Comparison of ENCODE assay signal across 22 mouse cellular contexts in the genomic region with DNA sequence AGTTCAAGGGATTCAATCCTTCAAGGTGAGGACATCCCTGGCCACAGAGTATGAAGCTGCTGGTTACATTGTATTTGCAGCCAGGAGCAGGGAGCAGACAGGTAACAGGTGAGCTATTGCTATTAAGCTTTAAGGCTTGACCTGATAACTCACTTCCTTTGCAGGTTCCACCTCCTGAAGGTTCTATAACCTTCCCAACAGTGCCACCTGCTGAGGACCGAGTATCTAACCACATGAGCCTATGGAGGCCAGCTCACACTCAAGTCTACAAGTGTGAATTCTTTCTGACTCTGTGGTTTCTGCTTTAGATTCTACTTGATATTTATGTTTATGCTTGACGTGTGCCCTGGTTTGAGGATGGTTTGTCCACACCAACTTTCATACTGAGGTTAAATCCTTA. TPM values are rescaled to one million over a fixed set of nuclear protein-coding genes. Genes with fewer than 3 reads are reported as not detected.
A peak's percentile ranks its signal among the peaks of the same experiment; 100 is the strongest.
DNase-seq lines count a peak whose midpoint lies in the region; ATAC-seq lines count a peak whose summit lies in the region.
"Had no signal": no experiment of that assay in that cellular context is flagged by ENCODE, and none has a peak within 500 bp of the region (broad histone marks: within the 10 kb centered on the region; RNA-seq: fewer than 3 reads in every experiment).

No protein-coding gene starts in this region.

- no peak overlapping the region for H3K4me3 ChIP-seq in kidney, embryonic 16.5 days (ENCODE audit: low read length)
- no peak overlapping the region for H3K4me3 ChIP-seq in forebrain, embryonic 11.5 days (ENCODE audit: low read depth, low read length)
- H3K4me3 ChIP-seq: forebrain, embryonic 15.5 days; heart, embryonic 12.5 days; limb, embryonic 12.5 days; neural tube, embryonic 13.5 days; stomach, embryonic 15.5 days had no signal

- no peaks in the 10 kb centered on the region for H3K4me1 ChIP-seq in kidney, embryonic 16.5 days (ENCODE audit: insufficient read depth, low read length)
- H3K4me1 ChIP-seq in forebrain, embryonic 11.5 days (replicated peaks; ENCODE audit: control insufficient read depth, insufficient read depth, low read length) = no peaks in the 10 kb centered on the region
- H3K4me1 ChIP-seq: forebrain, embryonic 15.5 days; heart, embryonic 12.5 days; limb, embryonic 12.5 days; neural tube, embryonic 13.5 days; stomach, embryonic 15.5 days had no signal

- H3K36me3 ChIP-seq in kidney, embryonic 16.5 days (ENCODE audit: insufficient read depth, low read length) = no peaks in the 10 kb centered on the region
- H3K36me3 ChIP-seq in forebrain, embryonic 11.5 days (ENCODE audit: control insufficient read depth, insufficient read depth, low read length) = no peaks in the 10 kb centered on the region
- H3K36me3 ChIP-seq: forebrain, embryonic 15.5 days; heart, embryonic 12.5 days; limb, embryonic 12.5 days; neural tube, embryonic 13.5 days; stomach, embryonic 15.5 days had no signal

- WGBS in kidney, embryonic 16.5 days = 79% methylated on average over 2 of the region's 2 CpGs
- WGBS in forebrain, embryonic 11.5 days = 81% methylated on average over 2 of the region's 2 CpGs

- no peak for ATAC-seq in kidney, embryonic 16.5 days (ENCODE audit: low FRiP score, low TSS enrichment)
- ATAC-seq in forebrain, embryonic 11.5 days (replicated peaks; ENCODE audit: low FRiP score) = no peak
- ATAC-seq: forebrain, embryonic 15.5 days had no signal

- H3K4me2 ChIP-seq in kidney, embryonic 16.5 days (replicated peaks; ENCODE audit: low read depth, low read length) = no peak overlapping the region
- no peak overlapping the region for H3K4me2 ChIP-seq in forebrain, embryonic 11.5 days (ENCODE audit: low read depth, low read length, severe bottlenecking)
- H3K4me2 ChIP-seq: forebrain, embryonic 15.5 days; heart, embryonic 12.5 days; limb, embryonic 12.5 days; neural tube, embryonic 13.5 days; stomach, embryonic 15.5 days had no signal

- no peak overlapping the region for H3K9ac ChIP-seq in kidney, embryonic 16.5 days (replicated peaks; ENCODE audit: low read length)
- no peak overlapping the region for H3K9ac ChIP-seq in forebrain, embryonic 11.5 days (ENCODE audit: low read length)
- H3K9ac ChIP-seq: forebrain, embryonic 15.5 days; heart, embryonic 12.5 days; limb, embryonic 12.5 days; neural tube, embryonic 13.5 days; stomach, embryonic 15.5 days had no signal

- peak; percentile 8 for DNase-seq in adrenal gland, postnatal 14 days
- no peak for DNase-seq in adrenal gland, adult 8-10 months
- peak; percentile 5 to 28 for DNase-seq in kidney, postnatal 36 days
- peak; percentile 10 for DNase-seq in 416B (ENCODE audit: low read depth)
- DNase-seq in brain, adult 2 months (ENCODE audit: low read depth, low spot score) = peak; percentile 29
- no peak for DNase-seq in gastrocnemius, postnatal 25 days
- no peak for DNase-seq in forebrain, embryonic 11.5 days (ENCODE audit: low spot score)
- DNase-seq: cerebellum, postnatal 36 days; gastrocnemius, postnatal 14 days; heart, postnatal 4 days; thymus, postnatal 25 days had no signal

- no peaks in the 10 kb centered on the region for H3K9me3 ChIP-seq in kidney, embryonic 16.5 days (ENCODE audit: low read length)
- H3K9me3 ChIP-seq in forebrain, embryonic 11.5 days (ENCODE audit: control insufficient read depth, low read length) = no peaks in the 10 kb centered on the region
- H3K9me3 ChIP-seq: forebrain, embryonic 15.5 days; heart, embryonic 12.5 days; limb, embryonic 12.5 days; neural tube, embryonic 13.5 days; stomach, embryonic 15.5 days had no signal

- H3K27ac ChIP-seq in kidney, embryonic 16.5 days (ENCODE audit: low read length) = no peak overlapping the region
- no peak overlapping the region for H3K27ac ChIP-seq in forebrain, embryonic 11.5 days (ENCODE audit: low read depth, low read length)
- H3K27ac ChIP-seq: forebrain, embryonic 15.5 days; limb, embryonic 12.5 days; neural tube, embryonic 13.5 days; stomach, embryonic 15.5 days had no signal

- H3K27me3 ChIP-seq in kidney, embryonic 16.5 days (ENCODE audit: insufficient read depth, low read length) = no peaks in the 10 kb centered on the region
- no peaks in the 10 kb centered on the region for H3K27me3 ChIP-seq in forebrain, embryonic 11.5 days (ENCODE audit: control insufficient read depth, insufficient read depth, low read length)
- H3K27me3 ChIP-seq: forebrain, embryonic 15.5 days; heart, embryonic 12.5 days; limb, embryonic 12.5 days; neural tube, embryonic 13.5 days; stomach, embryonic 15.5 days had no signal

RNA-seq across cellular contexts. Expression of a gene that starts 21.3 kb away (rescaled TPM):
- not detected in 2 replicates for total RNA-seq in adrenal gland, postnatal 14 days (2021)
- total RNA-seq in adrenal gland, adult 8-10 months (2022) = not detected
- not detected in 2 replicates for polyA plus RNA-seq in kidney, embryonic 16.5 days (2015; fragmentation: Nextera tagmentation; extraction: Ambion mirVana)
- total RNA-seq in gastrocnemius, postnatal 25 days (2021) = not detected
- not detected in 2 replicates for polyA plus RNA-seq in forebrain, embryonic 11.5 days (2014; fragmentation: Nextera tagmentation; extraction: Ambion mirVana)
- total RNA-seq: gastrocnemius, postnatal 14 days; heart, postnatal 4 days; layer of hippocampus, postnatal 14 days; megakaryocyte-erythroid progenitor cell, adult 5-6 weeks had no signal
- polyA plus RNA-seq: C2C12; forebrain, embryonic 15.5 days; heart, embryonic 12.5 days; intestine, embryonic 14.5 days; limb, embryonic 12.5 days; liver, embryonic 16.5 days; neural tube, embryonic 13.5 days; stomach, embryonic 15.5 days had no signal

Comparison
In these comparisons a context has a peak if more than half of its experiments do, and no peak if none do; other contexts are left out.
1. DNase-seq: peak in adrenal gland, postnatal 14 days (single experiment), kidney, postnatal 36 days (2 of 2), 416B (single experiment) and brain, adult 2 months (single experiment); none in adrenal gland, adult 8-10 months (single experiment), gastrocnemius, postnatal 25 days (single experiment) and forebrain, embryonic 11.5 days (single experiment).